Mouse (Mus musculus) hindbrain, embryonic 16.5 days (tissue): ENCODE measurements around the gene Rhbg. TPM values are rescaled to one million over a fixed set of nuclear protein-coding genes. Genes with fewer than 3 reads are reported as not detected.

ENCODE experiments used
- ATAC-seq: fragments of 200-750 bp; cut with Nextera tagmentation; 2 replicates; pipeline ENCODE4 v1.8.0; 2017; ENCODE audit warnings: moderate TSS enrichment, moderate library complexity
- H3K27ac ChIP-seq: fragments of 300-500 bp; sonication (generic); 2 replicates; pipeline ENCODE4 v1.5.1; 2014; ENCODE audit warnings: low read depth, mild to moderate bottlenecking, control low read depth, low read length, moderate library complexity
- H3K27me3 ChIP-seq: fragments of 300-500 bp; sonication (generic); replicated peaks from 2 replicates; pipeline ENCODE4 v1.6.1; 2014; ENCODE audit warnings: low read length; ENCODE audit not compliant: control insufficient read depth, insufficient read depth
- H3K36me3 ChIP-seq: fragments of 300-500 bp; sonication (generic); 2 replicates; pipeline ENCODE4 v1.6.1; 2014; ENCODE audit warnings: mild to moderate bottlenecking, low read length, moderate library complexity, mixed read lengths; ENCODE audit not compliant: control insufficient read depth, insufficient read depth
- H3K4me1 ChIP-seq: fragments of 300-500 bp; sonication (generic); 2 replicates; pipeline ENCODE4 v1.6.1; 2014; ENCODE audit warnings: low read depth, low read length; ENCODE audit not compliant: control insufficient read depth, insufficient read depth
- H3K4me2 ChIP-seq: fragments of 300-500 bp; sonication (generic); 2 replicates; pipeline ENCODE4 v1.6.1; 2014; ENCODE audit warnings: mild to moderate bottlenecking, low read length, control low read depth, moderate library complexity
- H3K4me3 ChIP-seq: fragments of 300-500 bp; sonication (generic); 2 replicates; pipeline ENCODE4 v1.5.1; 2014; ENCODE audit warnings: mild to moderate bottlenecking, low read length, control low read depth, moderate library complexity
- H3K9ac ChIP-seq: fragments of 300-500 bp; sonication (generic); 2 replicates; pipeline ENCODE4 v1.6.1; 2014; ENCODE audit warnings: low read depth, mild to moderate bottlenecking, control low read depth, low read length, moderate library complexity
- H3K9me3 ChIP-seq: fragments of 300-500 bp; sonication (generic); 2 replicates; pipeline ENCODE4 v1.6.1; 2014; ENCODE audit warnings: mild to moderate bottlenecking, low read length, moderate library complexity; ENCODE audit not compliant: control insufficient read depth
- WGBS: fragments of 180-500 bp; shearing (Covaris S2); extraction: QIAGEN DNeasy Blood & Tissue Kit; methylation state at CpG from one replicate; pipeline ENCODE4 v1.1.7; 2014; 5-methylcytosine and 5-hydroxymethylcytosine counted together
- polyA plus RNA-seq: library from polyadenylated mRNA; unstranded; fragments of >200 nt; fragmentation: Nextera tagmentation; extraction: Ambion mirVana; gene quantifications from 2 replicates; pipeline ENCODE4 v1.2.1, GENCODE M21; 2015

Rhbg gene
- polyA plus RNA-seq, 1 experiment from 2014 or later = 0.99 TPM

GRCm38 (mm10) chr3:88208226-88208720 is 46.2 kb downstream of the Rhbg start:
- ATAC-seq = no peak
- Histone ChIP-seq H3K4me1 (peaks cover 60% of the 10 kb centered on the region), H3K4me3 (peak overlapping the region; percentile 60), H3K9me3 (no peaks in the 10 kb centered on the region), H3K4me2 (peak overlapping the region; percentile 79), H3K27me3 (no peaks in the 10 kb centered on the region; the same call in none of the 2 replicates), H3K9ac (peak overlapping the region; percentile 82), H3K27ac (peak overlapping the region; percentile 96), H3K36me3 (peaks cover 3% of the 10 kb centered on the region; the same call in 1 of the 2 replicates)
- WGBS = 0% methylated on average over 3 of the region's 3 CpGs

- no peak for ATAC-seq
- H3K27ac ChIP-seq = peak overlapping the region; percentile 96
- peak overlapping the region; percentile 79 for H3K4me2 ChIP-seq
- H3K4me1 ChIP-seq = peaks cover 62% of the 10 kb centered on the region
- peak overlapping the region; percentile 82 for H3K9ac ChIP-seq
- H3K27me3 ChIP-seq = no peaks in the 10 kb centered on the region; the same call in none of the 2 replicates
- peaks cover 3% of the 10 kb centered on the region; the same call in 1 of the 2 replicates for H3K36me3 ChIP-seq
- no peaks in the 10 kb centered on the region for H3K9me3 ChIP-seq
- whole genome bisulfite sequencing = 1% methylated on average over 14 of the region's 15 CpGs
- H3K4me3 ChIP-seq = peak overlapping the region; percentile 60
These were observed 46.9 kb downstream of the Rhbg start for GRCm38 (mm10) chr3:88207451-88208100.

- H3K4me3 ChIP-seq = peak overlapping the region; percentile 60
- peak overlapping the region; percentile 82 for H3K9ac ChIP-seq
- H3K27me3 ChIP-seq = no peaks in the 10 kb centered on the region; the same call in none of the 2 replicates
- H3K36me3 ChIP-seq = peaks cover 2% of the 10 kb centered on the region; the same call in 1 of the 2 replicates
- WGBS = 1% methylated on average over 14 of the region's 14 CpGs
- H3K4me1 ChIP-seq = peaks cover 58% of the 10 kb centered on the region
- peak overlapping the region; percentile 79 for H3K4me2 ChIP-seq
- peak; percentile 27 for ATAC-seq
- no peaks in the 10 kb centered on the region for H3K9me3 ChIP-seq
- H3K27ac ChIP-seq = peak overlapping the region; percentile 96
These were observed 47.6 kb downstream of the Rhbg start for GRCm38 (mm10) chr3:88206901-88207371.

DNA sequence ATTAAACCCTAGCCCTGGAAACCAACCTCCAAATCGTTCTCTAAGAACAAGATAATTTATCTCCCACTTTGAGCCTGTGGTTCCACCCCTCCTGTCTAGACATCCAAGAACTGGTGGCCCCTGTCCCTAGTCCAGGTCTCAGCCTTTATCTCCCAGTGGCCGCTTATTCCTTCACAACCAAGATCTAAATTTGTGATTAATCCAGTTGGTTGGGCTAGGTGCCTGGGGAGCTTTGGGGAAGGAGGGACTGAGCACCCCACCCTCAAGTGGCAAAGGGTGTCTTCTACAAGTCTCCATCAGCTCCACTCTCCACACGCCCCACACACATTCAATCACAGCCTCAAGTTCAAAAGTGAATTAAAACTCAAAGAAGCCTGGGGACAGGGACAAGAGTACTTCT is 48.0 kb downstream of the Rhbg start:
- peak overlapping the region; percentile 96 for H3K27ac ChIP-seq
- H3K27me3 ChIP-seq = no peaks in the 10 kb centered on the region; the same call in none of the 2 replicates
- no peaks in the 10 kb centered on the region for H3K36me3 ChIP-seq
- peak overlapping the region; percentile 82 for H3K9ac ChIP-seq
- peak; percentile 35 for ATAC-seq
- peak overlapping the region; percentile 79 for H3K4me2 ChIP-seq
- H3K4me3 ChIP-seq = peak overlapping the region; percentile 60
- H3K9me3 ChIP-seq = no peaks in the 10 kb centered on the region
- peaks cover 57% of the 10 kb centered on the region for H3K4me1 ChIP-seq
- WGBS = 4% methylated on average over 3 of the region's 3 CpGs

DNA sequence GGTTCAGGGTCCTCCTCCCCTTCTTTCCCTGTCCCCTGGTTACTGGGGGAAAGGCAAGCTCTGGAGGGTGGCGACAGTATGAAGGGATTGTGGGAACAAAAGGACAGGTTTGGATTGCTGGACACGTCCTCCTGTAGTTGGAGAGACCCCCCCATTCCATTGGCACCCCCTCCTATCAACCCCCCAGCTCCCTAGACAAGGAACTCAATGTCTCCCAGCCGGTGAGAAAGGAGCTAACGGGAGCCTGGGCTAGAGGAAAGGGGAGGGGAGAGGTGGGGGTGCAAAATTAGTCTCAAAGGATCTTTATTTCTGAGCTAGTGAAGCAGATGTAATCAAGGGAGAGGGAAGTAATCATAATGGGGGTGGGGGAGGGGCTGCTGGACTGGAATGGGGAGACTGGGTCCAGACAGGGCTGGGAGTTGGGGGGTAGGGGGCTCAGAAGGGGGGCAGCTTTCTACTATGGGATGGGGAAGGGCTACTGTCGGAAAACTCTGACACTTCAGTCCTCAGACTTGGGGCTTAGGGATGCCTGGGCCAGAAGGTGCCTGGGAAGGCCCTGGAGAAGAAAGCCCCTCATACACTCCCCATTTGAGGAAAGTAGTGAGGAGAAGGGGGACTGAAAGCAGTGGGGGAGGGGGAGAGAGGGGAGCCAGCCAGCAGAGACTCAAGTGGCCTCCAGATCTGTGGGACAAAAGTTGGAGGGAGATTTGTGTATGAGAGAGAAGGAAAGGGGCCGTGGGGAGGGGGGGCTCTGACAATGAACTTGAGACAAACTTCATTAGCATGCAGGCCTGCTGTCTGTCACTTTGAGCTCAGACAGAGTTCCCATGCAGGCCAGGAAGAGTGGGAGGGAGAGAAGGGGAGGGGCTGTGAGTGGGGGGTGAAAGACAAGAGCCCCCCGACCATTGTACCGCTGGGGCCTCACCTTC is 48.7 kb downstream of the Rhbg start:
- Histone ChIP-seq H3K27me3 (no peaks in the 10 kb centered on the region; the same call in none of the 2 replicates), H3K27ac (peak overlapping the region; percentile 96), H3K4me3 (peak overlapping the region; percentile 60), H3K9me3 (no peaks in the 10 kb centered on the region), H3K4me1 (peaks cover 58% of the 10 kb centered on the region), H3K9ac (peak overlapping the region; percentile 82), H3K4me2 (peak overlapping the region; percentile 79), H3K36me3 (no peaks in the 10 kb centered on the region)
- peak; percentile 81 for ATAC-seq
- 6% methylated on average over 8 of the region's 8 CpGs for WGBS

- H3K4me3 ChIP-seq = no peak overlapping the region
- peak overlapping the region; percentile 79 for H3K4me2 ChIP-seq
- peak overlapping the region; percentile 25 for H3K9ac ChIP-seq
- no peaks in the 10 kb centered on the region; the same call in none of the 2 replicates for H3K27me3 ChIP-seq
- H3K27ac ChIP-seq = peak overlapping the region; percentile 96
- peaks cover 55% of the 10 kb centered on the region for H3K4me1 ChIP-seq
- peak; percentile 9; the same call in 1 of the 2 replicates for ATAC-seq
- H3K9me3 ChIP-seq = no peaks in the 10 kb centered on the region
- 6% methylated on average over 4 of the region's 4 CpGs for WGBS
- H3K36me3 ChIP-seq = no peaks in the 10 kb centered on the region
These were observed 49.3 kb downstream of the Rhbg start for GRCm38 (mm10) chr3:88205176-88205562.

- ATAC-seq = no peak
- Histone ChIP-seq H3K27me3 (no peaks in the 10 kb centered on the region; the same call in none of the 2 replicates), H3K4me2 (peak overlapping the region; percentile 79), H3K4me3 (no peak overlapping the region), H3K4me1 (peaks cover 53% of the 10 kb centered on the region), H3K27ac (peak overlapping the region; percentile 96), H3K9ac (peak overlapping the region; percentile 47), H3K9me3 (no peaks in the 10 kb centered on the region), H3K36me3 (no peaks in the 10 kb centered on the region)
- WGBS = 8% methylated on average over 1 of the region's 1 CpGs
These were observed 49.8 kb downstream of the Rhbg start for GRCm38 (mm10) chr3:88204751-88205150.

GRCm38 (mm10) chr3:88203999-88204700 is 50.4 kb downstream of the Rhbg start:
- H3K27ac ChIP-seq = peak overlapping the region; percentile 96
- H3K27me3 ChIP-seq = no peaks in the 10 kb centered on the region; the same call in none of the 2 replicates
- H3K9me3 ChIP-seq = no peaks in the 10 kb centered on the region
- peak overlapping the region; percentile 47 for H3K9ac ChIP-seq
- H3K36me3 ChIP-seq = no peaks in the 10 kb centered on the region
- peaks cover 53% of the 10 kb centered on the region for H3K4me1 ChIP-seq
- 4% methylated on average over 7 of the region's 7 CpGs for WGBS
- no peak overlapping the region; the same call in 1 of the 2 replicates for H3K4me3 ChIP-seq
- no peak for ATAC-seq
- peak overlapping the region; percentile 79 for H3K4me2 ChIP-seq
